Mouse (Mus musculus): ENCODE measurements around the gene Ndufc1.
"Not testable (repeated sequence)": the region's sequence is repeated elsewhere in the genome, so short reads cannot be mapped to it uniquely, and the experiment has no call there.

The Ndufc1 gene

GRCm38 (mm10) chr3:51408561-51409183 is at the start of gene Ndufc1:
Gene Ndufc1 (minus strand): TSS chr3:51408988.
- DNase-seq (ENCODE audit: low read depth): peak; percentile 98

DNA sequence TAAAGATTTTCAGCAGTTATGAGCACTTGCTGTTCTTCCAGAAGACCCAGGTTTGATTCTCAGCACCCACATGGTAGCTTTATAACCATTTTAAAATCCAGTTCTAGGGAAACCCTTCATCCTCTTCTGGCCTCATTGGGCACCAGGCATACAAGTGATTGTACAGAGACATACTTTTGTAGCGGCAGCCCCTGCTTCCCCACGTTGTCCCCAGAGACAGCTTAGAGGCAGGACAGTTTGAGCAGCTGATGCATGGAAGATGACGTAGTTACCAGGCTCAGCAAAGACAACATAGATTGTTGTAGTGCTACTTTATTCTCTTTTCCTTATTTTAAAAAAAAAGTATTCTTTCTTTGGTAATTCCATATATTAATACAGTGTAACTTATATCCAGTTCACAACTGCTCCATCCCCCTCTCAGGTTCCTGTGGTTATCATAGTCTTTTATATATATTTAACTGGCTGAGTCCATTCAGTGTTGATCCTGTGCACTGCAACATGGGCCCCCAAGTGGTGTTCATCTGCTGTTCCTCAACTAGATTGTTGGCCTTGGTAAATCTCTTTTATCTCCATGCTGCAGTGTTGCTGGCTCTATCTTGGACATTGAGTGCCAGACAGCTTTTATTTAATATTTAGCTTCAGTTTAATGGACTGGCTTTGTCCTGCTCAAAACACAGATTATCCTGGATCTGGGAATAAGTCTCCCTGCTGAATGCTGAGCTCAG is 26.2 kb upstream of the Ndufc1 start:
- DNase-seq (ENCODE audit: low read depth): no peak

DNA sequence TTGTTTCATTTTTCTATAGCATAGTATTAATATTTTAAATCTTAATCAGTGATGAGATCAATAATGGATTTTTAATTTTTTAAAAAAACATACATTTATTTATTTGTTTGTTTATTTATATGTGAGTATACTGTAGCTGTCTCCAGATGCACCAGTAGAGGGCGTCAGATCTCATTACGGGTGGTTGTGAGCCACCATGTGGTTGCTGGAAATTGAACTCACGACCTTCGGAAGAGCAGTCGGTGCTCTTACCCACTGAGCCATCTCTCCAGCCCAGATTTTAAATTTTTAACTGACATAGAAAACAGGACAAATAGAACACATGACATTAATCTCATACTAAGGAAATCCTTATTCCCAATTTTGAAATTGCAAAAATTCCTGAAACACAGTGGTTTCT is 25.6 kb upstream of the Ndufc1 start:
- not testable (repeated sequence) for DNase-seq (ENCODE audit: low read depth)

GRCm38 (mm10) chr3:51425394-51425793 is 16.6 kb upstream of the Ndufc1 start:
- DNase-seq (ENCODE audit: low read depth): no peak

DNA sequence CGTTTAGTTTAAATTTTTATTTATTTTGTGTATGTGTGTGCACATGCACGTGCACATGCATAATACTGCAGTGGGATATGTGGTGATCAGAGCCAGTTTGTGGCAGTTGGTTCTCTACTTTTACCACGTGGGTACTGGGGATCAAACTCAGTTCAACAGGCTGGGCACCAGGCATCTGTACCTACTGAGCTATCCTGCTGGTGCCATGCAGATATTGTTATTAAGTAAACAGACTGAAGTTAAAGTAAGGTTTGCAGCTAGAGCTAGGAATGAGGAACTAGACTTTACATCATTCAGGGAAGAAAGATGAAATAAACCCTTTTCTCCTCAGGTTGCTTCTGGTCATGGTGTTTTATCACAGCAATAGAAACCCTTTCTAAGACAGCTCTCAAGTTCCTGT is 13.1 kb upstream of the Ndufc1 start:
- DNase-seq (ENCODE audit: low read depth): no peak

- DNase-seq (ENCODE audit: low read depth): no peak
Measured at GRCm38 (mm10) chr3:51417966-51418365, 9.2 kb upstream of the Ndufc1 start.

DNA sequence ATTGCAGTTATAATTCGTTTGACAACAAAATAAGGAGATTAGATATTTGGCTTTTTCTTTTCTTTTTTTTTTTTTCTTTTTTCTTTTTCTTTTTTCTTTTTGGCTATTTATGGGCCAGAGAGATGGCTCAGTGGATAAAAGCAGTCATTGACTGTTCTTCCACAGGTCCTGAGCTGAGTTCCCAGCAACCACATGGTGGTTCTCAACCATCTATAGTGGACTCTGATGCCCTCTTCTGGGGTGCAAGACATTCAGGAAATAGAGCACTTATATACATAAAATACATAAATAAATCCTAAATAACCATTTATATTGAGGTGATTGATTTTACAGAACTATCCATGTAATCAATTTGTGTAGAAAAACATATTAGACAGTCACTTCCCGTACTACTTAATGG is 8.7 kb upstream of the Ndufc1 start:
- peak; percentile 41 for DNase-seq (ENCODE audit: low read depth)

- DNase-seq (ENCODE audit: low read depth): no peak
Measured at GRCm38 (mm10) chr3:51417135-51417458, 8.3 kb upstream of the Ndufc1 start.

DNA sequence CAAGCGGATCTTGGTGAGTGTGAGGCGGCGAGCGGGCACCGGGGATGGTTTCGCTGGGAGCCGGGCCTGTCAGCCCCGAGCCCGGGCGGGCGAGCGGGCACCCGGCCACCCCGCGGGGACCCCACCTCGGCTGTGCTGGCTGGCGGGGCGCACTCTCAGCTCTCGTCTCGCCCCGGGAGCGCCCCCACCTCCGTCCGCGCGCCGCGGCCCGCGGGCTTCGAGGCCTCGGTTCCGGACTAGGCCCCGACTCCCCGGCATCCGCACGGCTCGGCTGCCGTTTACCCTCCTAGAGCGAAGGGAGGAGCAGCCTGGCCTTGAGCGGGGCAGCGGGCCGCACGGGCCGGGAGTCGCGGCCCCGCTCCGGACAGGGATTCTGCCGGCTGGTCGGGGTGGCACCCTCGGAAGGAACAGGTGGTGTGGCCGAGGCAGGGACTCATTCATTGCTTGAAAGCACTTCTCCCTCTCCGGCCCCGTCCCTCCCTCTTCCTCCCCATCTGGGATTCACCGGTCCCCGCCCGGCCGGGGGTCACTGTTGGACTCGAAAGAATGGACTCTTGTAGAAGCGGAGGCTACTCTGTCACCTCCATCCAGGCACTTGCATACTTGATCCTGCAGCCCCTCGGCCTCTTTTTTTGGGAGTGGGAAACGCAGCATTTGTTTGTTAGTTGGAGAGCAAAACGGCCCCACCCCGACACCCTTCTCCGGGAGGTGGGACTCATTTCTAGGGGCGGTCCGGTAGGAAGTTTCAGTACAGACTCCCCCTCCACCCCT is 7.8 kb upstream of the Ndufc1 start:
- DNase-seq (ENCODE audit: low read depth): peak; percentile 57

GRCm38 (mm10) chr3:51416073-51416363 is 7.2 kb upstream of the Ndufc1 start:
- no peak for DNase-seq (ENCODE audit: low read depth)

GRCm38 (mm10) chr3:51415098-51416072 is 6.6 kb upstream of the Ndufc1 start, which contains the start of gene Naa15:
Gene Naa15 (plus strand): TSS chr3:51415148.
- peak; percentile 98 for DNase-seq (ENCODE audit: low read depth)

DNA sequence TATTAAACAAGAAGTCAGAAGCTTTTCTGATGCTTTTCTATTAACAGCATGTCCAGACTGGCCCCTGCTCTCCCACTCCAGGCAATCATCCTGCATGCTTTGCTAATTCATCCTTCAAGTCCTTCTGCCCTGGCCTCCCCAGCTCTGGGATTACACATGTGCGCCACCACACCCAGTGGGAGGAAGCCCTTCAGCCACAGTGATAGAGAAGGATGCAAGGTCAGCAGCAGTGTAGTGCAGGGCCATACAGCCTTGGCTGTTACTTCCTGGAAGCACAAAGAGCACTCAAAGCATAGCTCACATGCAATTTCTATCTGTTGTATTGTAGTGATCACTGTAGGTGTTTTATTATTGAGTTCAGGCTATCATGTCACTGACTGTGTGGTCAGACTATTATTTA is 4.5 kb upstream of the Ndufc1 start:
- no peak for DNase-seq (ENCODE audit: low read depth)

- DNase-seq (ENCODE audit: low read depth): no peak
Measured at GRCm38 (mm10) chr3:51412457-51412856, 3.7 kb upstream of the Ndufc1 start.

GRCm38 (mm10) chr3:51407870-51408560 is 773 bp downstream of the Ndufc1 start:
- peak; percentile 36 for DNase-seq (ENCODE audit: low read depth)

- DNase-seq (ENCODE audit: low read depth): no peak
Measured at GRCm38 (mm10) chr3:51402628-51403027, 6.2 kb downstream of the Ndufc1 start.

- DNase-seq (ENCODE audit: low read depth): not testable (repeated sequence)
Measured at GRCm38 (mm10) chr3:51402054-51402453, 6.7 kb downstream of the Ndufc1 start.

- DNase-seq (ENCODE audit: low read depth): peak; percentile 23
Measured at GRCm38 (mm10) chr3:51400682-51401081, 8.1 kb downstream of the Ndufc1 start.

DNA sequence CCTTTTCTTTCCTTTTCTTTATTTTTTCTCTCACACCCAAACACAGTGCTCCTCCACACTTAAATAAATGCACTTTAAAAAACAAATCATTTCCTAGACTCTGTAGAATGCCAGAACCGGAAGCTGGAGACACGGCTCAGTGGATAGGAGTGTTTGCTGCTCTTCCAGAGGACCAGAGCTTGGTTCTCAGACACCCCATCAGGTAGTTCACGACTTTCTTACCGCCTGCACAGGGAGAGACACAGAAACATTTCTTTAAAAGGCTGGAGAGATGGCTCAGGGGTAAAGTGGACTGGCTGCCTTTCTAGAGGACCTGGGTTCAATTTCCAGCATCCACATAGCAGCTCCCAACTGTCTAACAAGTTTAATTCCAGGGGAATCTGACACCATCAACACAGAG is 9.3 kb downstream of the Ndufc1 start:
- DNase-seq (ENCODE audit: low read depth): no peak

DNA sequence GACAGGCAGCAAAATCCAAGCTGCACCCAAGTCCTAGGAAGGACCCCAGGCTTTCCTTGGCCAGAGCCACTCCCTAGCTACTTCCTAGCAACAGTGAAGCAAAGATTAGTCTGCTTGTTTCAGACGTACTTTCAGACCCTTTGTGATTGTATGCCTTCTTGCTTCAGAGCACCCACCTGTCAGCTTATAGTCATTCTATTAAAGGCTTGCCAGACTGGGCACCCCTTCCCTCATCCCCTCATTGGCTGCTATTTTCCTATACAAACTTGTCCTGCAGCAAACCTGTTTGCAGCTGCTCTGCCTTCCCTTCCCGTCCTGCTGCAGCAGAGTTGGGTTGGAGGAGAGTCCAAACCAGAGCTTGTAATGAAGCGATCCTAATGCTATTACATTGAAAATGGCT is 10.1 kb downstream of the Ndufc1 start:
- DNase-seq (ENCODE audit: low read depth): no peak

DNA sequence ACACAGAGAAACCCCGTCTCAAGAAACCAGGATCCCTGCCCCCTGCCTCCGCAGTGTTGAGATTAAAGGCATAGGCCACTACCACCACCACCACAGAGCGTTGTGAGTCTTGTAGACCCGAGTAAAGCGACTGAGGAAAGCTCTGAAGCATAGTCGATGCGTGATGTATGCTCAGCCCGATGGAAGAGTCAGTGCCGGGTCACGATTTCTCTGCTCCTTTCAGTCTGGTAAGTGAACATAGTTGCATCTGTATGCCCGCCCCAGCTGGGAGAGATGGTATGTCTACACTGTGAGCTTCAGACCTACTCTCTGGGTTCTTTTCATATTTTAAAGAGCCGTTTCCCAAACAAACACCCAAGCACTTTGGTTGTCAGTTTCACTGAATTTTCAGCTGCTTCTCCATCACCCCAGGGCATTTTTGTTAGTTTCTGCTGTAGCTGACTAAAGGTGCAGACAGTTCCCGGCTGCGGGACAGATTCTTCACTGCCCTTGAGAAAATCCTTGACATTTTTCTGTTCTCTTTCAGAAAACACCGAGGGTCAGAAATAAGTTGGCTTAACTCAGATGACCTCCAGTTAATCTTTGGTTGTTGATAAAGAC is 11.0 kb downstream of the Ndufc1 start:
- DNase-seq (ENCODE audit: low read depth): no peak
